Mouse (Mus musculus) adrenal gland, postnatal 14 days (tissue): ENCODE data around the gene Rhof. TPM values are rescaled to one million over a fixed set of nuclear protein-coding genes. Genes with fewer than 3 reads are reported as not detected.
A peak's percentile ranks its signal among the peaks of the same experiment; 100 is the strongest.

Experiments
- DNase-seq: peaks from one replicate; pipeline ENCODE4 v3.0.0; 2021; ENCODE audit warnings: mixed read lengths
- total RNA-seq: library from RNA; stranded (reverse); gene quantifications from 2 replicates; pipeline ENCODE4 v1.2.3, GENCODE M21; 2021

Gene Rhof
- total RNA-seq, 1 experiment from 2014 or later: 0.89 TPM

- peak; percentile 96 for DNase-seq
Observed at GRCm38 (mm10) chr5:123135471-123136360, 3.2 kb upstream of the Rhof start.

DNA sequence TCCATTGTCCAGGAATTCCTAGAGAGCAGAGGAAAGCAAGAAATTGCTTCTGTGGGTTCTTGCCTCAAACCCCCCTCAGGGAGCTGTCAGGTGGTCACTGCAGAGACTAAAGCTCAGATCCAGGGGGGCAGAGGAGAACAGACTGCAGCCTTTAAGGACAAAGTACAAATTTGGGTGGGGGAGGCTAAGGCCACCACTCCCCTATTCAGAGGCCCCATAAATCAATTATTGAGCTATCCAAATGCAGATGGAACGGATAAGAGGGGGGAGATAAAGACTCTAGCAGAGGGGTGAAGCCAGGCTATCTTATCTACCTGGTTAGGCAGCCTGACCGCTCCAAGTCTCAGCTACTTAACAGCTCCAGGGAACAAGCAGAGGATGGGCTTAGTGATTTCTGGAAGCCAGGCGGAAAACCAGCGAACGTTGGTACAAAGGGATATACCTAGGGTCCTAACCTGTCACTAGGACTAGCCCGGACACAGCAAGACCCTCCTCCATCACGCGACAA is 2.4 kb upstream of the Rhof start:
- no peak for DNase-seq

DNA sequence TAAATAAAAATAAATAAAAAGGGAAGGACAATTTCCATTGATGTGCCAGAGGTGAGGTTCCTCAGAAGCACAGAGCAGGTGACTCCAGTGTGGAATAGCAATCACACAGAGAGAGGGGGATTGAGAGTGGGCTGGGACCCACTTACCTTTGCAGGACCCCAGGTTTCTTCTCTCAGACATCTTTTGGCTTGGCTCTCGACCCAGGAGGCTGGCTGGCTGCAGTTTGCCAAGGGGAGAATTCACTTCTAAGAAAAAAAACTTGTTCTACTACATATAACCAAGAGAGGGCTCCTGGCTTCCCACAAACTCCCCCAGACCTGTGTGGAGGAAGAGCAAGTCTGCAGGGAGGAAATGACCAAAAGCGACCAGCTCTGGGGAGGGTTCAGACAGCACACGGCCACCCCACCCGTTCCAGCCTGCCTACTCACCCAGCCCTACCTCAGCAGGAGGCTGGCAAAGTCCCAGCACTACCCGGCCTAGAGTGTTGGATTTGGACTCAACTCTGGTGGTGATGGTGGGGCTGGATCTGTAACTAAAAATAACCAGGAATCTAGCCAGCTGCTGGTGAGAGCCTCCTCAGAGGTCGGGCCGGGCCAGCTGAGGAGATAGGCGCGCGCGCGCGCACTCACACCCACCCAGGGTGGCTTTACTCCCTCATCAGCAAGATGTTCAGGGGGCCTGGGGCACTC is 1.8 kb upstream of the Rhof start:
- peak; percentile 71 for DNase-seq

GRCm38 (mm10) chr5:123133784-123134143 is 1.3 kb upstream of the Rhof start:
- DNase-seq: no peak

DNA sequence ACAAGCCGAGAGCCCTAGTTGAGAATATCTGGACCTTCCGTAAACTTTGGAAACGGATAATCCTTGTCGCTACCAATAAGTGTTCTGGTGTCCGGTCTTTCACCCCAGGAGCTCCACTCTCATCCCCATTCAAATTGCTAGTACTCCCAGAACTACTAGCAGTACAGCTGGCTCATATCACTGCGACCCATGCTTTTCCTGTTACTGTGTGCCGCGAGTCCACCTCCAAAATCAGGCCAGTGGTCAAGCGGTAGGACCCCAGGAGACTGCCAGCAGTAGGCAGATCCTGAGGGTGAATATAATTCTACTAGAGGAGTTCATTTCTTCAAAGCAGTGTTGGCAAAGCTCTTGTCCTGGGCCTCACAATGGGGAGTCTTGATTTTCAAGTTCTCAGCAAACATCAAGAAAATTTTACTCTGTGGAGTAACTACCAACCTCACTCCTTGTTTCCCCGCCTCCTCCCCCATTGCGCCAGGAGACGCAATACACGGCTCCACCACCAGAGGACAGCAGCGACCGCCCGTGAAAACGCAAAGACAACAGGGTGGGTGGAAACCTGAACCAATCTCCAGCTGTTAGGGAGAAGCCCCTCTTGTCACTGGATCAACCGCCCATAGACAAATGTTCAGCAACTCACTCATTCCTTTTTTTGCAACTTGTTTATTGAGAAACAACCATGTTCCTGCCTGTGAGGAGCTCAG is 741 bp upstream of the Rhof start:
- DNase-seq: peak; percentile 91

DNA sequence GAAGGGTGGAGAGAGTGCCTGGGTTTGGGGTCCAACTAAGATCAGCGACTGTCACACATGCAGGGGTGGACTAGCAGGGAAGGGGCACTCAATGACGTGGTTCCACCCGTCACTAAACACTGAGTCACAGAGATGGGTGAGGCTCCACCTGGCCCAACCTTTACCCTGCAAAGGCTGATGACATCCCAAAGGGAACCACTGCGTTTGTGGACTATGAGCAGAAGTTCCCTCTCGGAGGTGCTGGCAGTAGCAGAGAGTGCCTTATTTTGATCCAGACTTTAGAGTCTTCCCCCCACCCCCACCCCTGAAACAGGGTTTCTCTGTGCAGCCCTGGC is 1.7 kb downstream of the Rhof start:
- DNase-seq: no peak

DNA sequence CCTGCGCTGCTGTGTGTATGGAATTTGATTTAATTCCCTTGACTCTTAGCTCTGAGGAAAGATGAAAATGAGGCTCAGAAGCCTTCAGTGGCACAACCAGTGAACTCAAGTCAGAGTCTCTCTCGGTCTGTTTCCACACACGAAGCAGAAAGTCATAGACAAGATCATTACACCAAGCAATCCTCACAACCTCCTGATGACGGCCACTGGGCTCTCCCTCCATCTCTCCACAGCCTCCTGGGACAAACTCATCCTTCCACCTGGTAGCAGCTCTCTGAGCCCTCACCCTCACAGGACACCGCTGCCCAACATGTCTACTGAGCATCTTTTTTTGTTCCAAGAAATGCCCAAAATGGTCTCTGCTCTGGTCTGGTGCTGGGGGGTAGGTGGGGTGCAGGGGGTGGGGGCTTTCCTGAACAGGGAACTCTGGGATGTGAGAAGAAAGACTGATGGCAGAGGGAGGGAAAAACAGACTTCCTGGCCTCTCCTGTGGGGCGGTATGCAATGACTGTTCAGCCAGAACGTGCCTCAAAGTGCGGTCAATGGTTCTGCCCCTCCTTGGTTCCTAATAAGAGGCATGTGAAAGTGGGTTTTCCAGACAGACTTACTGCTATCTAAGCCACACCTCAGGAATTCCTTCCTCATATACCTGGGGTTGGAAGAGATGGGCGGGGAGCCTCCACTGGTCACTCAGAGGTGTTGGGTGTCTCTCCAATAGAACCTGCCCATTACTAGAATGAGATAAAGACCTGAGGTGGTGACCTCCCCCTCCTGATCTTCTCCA is 2.3 kb downstream of the Rhof start:
- DNase-seq: no peak

DNA sequence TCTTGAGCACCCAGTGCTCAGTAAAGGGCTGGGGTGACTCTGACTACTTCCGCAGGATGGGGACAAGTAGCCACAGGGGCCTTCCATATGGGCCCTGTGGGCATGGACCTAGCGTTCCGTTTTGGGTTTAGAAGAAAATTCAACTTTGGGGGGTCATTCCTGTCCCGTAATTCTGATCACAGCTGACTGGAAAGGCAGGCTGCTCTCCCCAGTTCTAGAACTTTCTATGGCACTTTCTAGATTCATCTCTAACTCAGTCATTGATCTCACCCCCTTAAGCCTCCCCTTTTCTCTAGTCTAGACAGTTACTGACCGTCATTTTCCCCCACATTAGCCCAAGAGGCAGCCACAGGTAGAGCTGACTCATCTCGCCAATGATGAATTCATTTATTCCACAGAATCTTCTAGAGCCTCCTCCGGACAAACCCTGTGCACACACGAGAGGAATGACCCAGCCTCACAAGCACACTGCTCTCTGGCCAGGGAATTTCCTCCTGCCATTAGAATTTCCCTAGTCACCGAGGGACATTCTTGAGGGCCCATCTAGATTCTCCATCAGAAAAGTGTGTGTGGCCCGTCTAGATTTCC is 3.2 kb downstream of the Rhof start:
- DNase-seq: no peak

DNA sequence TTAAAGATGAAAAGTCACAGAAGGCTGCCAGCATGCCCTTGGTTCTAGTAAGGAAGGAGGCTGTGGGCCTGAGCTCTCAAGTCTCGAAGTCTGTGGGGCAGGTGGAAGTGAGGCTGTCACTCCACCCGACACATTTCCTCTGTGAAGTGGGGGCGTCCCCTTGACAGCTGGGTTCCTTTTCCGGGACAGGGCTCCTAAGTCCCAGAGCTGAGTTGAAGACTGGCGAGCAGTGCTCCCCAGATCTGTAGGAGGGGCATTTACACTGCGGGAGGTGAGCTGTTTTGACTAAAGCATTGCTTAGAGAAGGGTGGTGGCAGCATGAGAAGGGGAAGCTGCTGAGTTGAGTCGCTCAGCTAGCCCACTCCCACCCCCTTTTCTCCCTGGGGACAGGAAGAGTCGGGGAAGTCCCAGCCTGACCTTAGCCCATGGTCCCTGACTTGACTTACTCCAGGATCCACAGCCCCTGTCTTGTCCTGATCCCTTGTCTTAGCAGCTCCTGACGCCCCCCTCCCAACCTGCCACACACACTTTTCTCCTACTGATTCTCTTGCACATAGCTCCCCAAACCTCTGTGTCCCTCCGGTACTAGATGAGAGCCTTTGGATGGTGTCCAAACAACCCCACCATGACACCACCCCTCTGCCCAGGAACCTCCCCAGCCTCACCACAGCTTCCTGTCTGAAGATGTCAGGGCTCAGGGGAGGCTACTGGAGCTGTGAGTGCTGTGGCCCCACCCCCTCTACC is 3.9 kb downstream of the Rhof start:
- peak; percentile 44 for DNase-seq

DNA sequence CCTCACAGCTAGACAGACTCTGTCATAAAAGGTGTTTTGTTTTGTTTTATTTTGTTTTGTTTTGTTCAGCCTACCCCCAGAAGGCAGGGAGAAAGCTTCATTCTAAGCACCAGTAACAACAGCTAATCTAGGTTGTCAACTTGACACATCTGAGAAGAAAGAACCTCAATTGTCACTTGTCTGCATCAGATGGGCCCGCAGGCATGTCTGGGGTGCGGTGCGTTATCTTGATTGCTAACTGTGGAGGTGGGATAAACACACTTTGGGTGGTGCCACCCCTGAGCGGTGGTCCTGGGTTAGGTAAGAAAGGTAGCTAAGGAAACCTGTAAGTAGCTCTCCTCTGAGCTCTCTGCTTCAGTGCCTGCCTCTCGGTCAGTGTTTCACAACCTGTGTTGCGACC is 5.5 kb downstream of the Rhof start:
- no peak for DNase-seq

- peak; percentile 61 for DNase-seq
Observed at GRCm38 (mm10) chr5:123125638-123126406, 6.7 kb downstream of the Rhof start.

DNA sequence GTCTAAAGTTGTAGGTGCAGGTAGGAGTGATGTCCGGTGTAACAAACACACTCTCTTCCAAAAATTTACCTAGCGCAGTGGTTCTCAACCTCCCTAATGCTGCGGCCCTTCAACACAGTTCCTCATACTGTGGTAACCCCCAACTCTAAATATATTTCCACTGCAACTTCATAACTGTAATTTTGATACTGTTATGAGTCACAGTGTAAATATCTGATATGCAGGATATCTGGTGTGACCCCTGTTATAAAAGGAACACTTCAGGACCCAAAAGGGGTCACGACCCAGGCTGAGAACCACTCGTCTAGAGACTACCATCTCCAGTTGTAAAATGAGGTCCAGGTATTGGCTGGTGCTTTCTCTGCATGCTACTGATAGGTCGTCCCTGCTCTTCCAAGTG is 7.4 kb downstream of the Rhof start:
- no peak for DNase-seq

DNA sequence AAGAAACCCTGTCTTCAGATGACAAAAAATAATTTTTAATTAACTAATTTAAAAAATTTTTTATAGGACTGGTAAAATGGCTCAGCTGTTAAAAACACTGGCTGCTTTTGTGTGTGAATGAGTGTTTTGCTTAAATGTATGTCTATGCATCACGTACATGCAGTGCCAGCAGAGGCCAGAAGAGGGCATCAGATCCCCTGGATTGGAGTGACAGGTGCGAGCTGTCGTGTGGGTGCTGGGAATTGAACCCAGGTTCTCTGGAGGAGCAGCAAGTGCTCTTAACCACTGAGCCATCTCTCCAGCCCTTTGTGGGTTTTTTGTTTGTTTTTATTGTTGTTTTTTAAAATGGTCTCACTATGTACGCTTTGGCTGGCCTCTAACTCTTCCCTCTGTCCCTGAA is 10.3 kb downstream of the Rhof start:
- no peak for DNase-seq

GRCm38 (mm10) chr5:123120624-123121215 is 11.8 kb downstream of the Rhof start:
- DNase-seq: no peak

GRCm38 (mm10) chr5:123118826-123119225 is 13.7 kb downstream of the Rhof start:
- no peak for DNase-seq

GRCm38 (mm10) chr5:123117773-123118172 is 14.7 kb downstream of the Rhof start:
- DNase-seq: no peak

DNA sequence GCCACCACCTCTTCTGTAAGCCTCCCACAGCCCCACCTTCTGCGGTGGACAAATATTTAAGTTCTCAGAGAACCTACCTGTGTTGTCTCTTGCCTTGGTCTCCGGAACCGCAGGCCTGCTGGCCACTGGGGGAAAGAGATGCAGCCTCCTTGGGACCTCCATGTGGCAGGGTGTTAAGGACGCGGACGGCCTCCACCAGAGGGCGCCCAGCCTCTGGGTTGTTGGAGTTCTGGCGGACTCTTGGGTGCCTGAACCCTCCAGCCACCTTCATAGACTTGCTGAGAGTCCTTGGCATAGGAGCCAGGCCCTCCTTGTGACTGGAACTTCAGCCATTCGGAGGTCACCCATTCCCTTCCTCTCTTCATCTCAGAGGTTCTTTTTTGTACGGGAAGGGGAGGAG is 15.2 kb downstream of the Rhof start:
- peak; percentile 88 for DNase-seq

DNA sequence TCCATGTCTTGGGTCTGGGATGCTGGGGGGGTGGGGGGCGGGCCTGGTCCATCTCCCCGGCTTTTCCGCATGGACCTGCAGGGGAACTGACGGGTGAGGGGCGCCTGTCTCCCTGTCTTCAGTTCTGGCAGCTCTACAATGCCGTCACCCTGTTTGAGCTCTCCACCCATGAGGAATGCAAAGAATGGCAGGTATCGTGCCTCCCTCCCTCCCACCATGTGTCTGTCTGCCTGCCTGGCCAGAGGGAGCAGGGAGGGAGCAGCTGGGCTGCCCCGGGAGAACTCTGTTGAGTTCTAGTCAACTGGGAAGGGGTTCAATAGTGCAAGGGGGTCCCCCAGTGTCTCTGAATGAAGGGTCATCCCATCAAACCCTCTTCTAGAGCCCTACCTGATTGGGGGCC is 16.4 kb downstream of the Rhof start:
- no peak for DNase-seq

DNA sequence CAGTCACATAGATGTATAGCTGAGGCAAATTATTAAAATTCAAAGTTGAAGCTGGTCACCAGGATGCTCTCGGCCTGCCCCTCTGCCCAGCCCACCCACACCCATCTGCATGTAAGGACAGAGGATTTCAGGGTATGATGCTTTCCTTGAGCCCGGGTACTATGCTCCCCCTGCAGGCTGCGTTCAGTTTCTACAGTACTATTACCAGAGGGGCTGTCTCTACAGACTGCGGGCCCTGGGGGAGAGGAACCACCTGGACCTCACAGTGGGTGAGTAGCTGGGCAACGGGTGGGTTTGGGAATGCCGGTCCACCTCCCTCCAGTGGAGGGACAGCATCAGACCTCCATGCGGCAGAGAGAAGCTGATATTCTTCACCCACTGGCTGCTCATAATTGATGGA is 17.6 kb downstream of the Rhof start:
- peak; percentile 38 for DNase-seq

GRCm38 (mm10) chr5:123114109-123114508 is 18.4 kb downstream of the Rhof start:
- DNase-seq: peak; percentile 44
